ENCODE assay signal across 8 mouse cellular contexts in genomic region chr11:75348199-75348889, GRCm38 (mm10). TPM values are rescaled to one million over a fixed set of nuclear protein-coding genes. Genes with fewer than 3 reads are reported as not detected.
A peak's percentile ranks its signal among the peaks of the same experiment; 100 is the strongest.
DNase-seq lines count a peak whose midpoint lies in the region; ATAC-seq and TF ChIP-seq lines count a peak whose summit lies in the region.

TSS of gene Rpa1 (minus strand) at chr11:75348324.
TSS of gene Smyd4 (plus strand) at chr11:75348433.

- H3K4me3 ChIP-seq in C2C12 (ENCODE audit: insufficient read depth, poor library complexity, severe bottlenecking), result peak within 1 kb of the TSS; percentile 91
- peak within 1 kb of the TSS; percentile 97 for H3K4me3 ChIP-seq in erythroblast, embryonic 14.5 days (replicated peaks)
- H3K4me3 ChIP-seq in heart, embryonic 11.5 days (ENCODE audit: low read depth, low read length), result peak within 1 kb of the TSS; percentile 76
- H3K4me3 ChIP-seq in kidney, embryonic 16.5 days (ENCODE audit: low read length), result peak within 1 kb of the TSS; percentile 97
- peak within 1 kb of the TSS; percentile 86 for H3K4me3 ChIP-seq in liver, adult 2 months (ENCODE audit: insufficient read depth, low read depth, low read length)
- H3K4me3 ChIP-seq in myocyte, result peak within 1 kb of the TSS; percentile 72

- H3ac ChIP-seq in C2C12 (ENCODE audit: control insufficient read depth, insufficient read length, low read depth) (peak within 1 kb of the TSS; percentile 81), myocyte (ENCODE audit: control insufficient read depth, insufficient read length) (peak within 1 kb of the TSS; percentile 57)

- no peaks in the 10 kb centered on the region for H3K27me3 ChIP-seq in C2C12 (ENCODE audit: control insufficient read depth, insufficient read depth, insufficient read length)
- H3K27me3 ChIP-seq in erythroblast, embryonic 14.5 days (ENCODE audit: control insufficient read depth), result no peaks in the 10 kb centered on the region
- no peaks in the 10 kb centered on the region for H3K27me3 ChIP-seq in heart, embryonic 11.5 days (ENCODE audit: control insufficient read depth, insufficient read depth, low read length)
- no peaks in the 10 kb centered on the region for H3K27me3 ChIP-seq in kidney, embryonic 16.5 days (ENCODE audit: insufficient read depth, low read length)
- no peaks in the 10 kb centered on the region for H3K27me3 ChIP-seq in liver, adult 2 months (ENCODE audit: control insufficient read depth, insufficient read depth, low read length)
- H3K27me3 ChIP-seq in myocyte (ENCODE audit: control insufficient read depth, insufficient read depth, insufficient read length), result no peaks in the 10 kb centered on the region
- no peaks in the 10 kb centered on the region for H3K27me3 ChIP-seq in splenic B cell, adult 2 months (ENCODE audit: control insufficient read depth, insufficient read depth, low read length, poor library complexity, severe bottlenecking)

- peaks cover 41% of the 10 kb centered on the region for H3K4me1 ChIP-seq in erythroblast, embryonic 14.5 days (ENCODE audit: control insufficient read depth)
- H3K4me1 ChIP-seq in heart, embryonic 11.5 days (ENCODE audit: control insufficient read depth, insufficient read depth, low read length), result peaks cover 7% of the 10 kb centered on the region
- peaks cover 35% of the 10 kb centered on the region for H3K4me1 ChIP-seq in kidney, embryonic 16.5 days (ENCODE audit: insufficient read depth, low read length)
- peaks cover 5% of the 10 kb centered on the region; the same call in 1 of the 2 replicates for H3K4me1 ChIP-seq in liver, adult 2 months (ENCODE audit: control insufficient read depth, insufficient read depth, low read length)

- H3K79me2 ChIP-seq in C2C12 (ENCODE audit: control insufficient read depth, insufficient read depth) (peaks cover 49% of the 10 kb centered on the region), myocyte (ENCODE audit: control insufficient read depth, insufficient read depth) (peaks cover 47% of the 10 kb centered on the region)
- H3K79me2 ChIP-seq in liver, adult 2 months (ENCODE audit: control insufficient read depth, insufficient read depth, low read length), result peaks cover 4% of the 10 kb centered on the region; the same call in 1 of the 2 replicates

- TF ChIP-seq CTCF in C2C12 (IDR thresholded peaks at IDR 0.05; ENCODE audit: control insufficient read depth, insufficient read depth, insufficient read length), result no peak
- TF ChIP-seq CTCF in brain, embryonic 14.5 days (IDR thresholded peaks at IDR 0.05; ENCODE audit: borderline replicate concordance, extremely low read depth, insufficient read depth, insufficient read length), result no peak
- no peak for TF ChIP-seq CTCF in liver, adult 2 months (IDR thresholded peaks at IDR 0.05; ENCODE audit: low read depth, low read length)

- peak within 1 kb of the TSS; percentile 85 for H3K9ac ChIP-seq in heart, embryonic 11.5 days (ENCODE audit: low read depth, low read length)
- peak within 1 kb of the TSS; percentile 87 for H3K9ac ChIP-seq in kidney, embryonic 16.5 days (replicated peaks; ENCODE audit: low read length)
- peak within 1 kb of the TSS; percentile 83 for H3K9ac ChIP-seq in liver, adult 2 months (ENCODE audit: low read depth, low read length)

- H3K79me3 ChIP-seq in C2C12 (ENCODE audit: low read depth), result peaks cover 44% of the 10 kb centered on the region

- peak within 1 kb of the TSS; percentile 79 for H3K27ac ChIP-seq in heart, embryonic 11.5 days (ENCODE audit: low read depth, low read length)
- H3K27ac ChIP-seq in kidney, embryonic 16.5 days (ENCODE audit: low read length), result peak within 1 kb of the TSS; percentile 80
- H3K27ac ChIP-seq in liver, adult 2 months (replicated peaks; ENCODE audit: insufficient read depth, low read depth, low read length), result peak within 1 kb of the TSS; percentile 57

- peaks cover 6% of the 10 kb centered on the region for H3K36me3 ChIP-seq in C2C12 (ENCODE audit: control insufficient read depth, insufficient read depth)
- H3K36me3 ChIP-seq in erythroblast, embryonic 14.5 days (ENCODE audit: control insufficient read depth), result peaks cover 32% of the 10 kb centered on the region
- H3K36me3 ChIP-seq in heart, embryonic 11.5 days (ENCODE audit: control insufficient read depth, insufficient read depth, low read length), result no peaks in the 10 kb centered on the region; the same call in 1 of the 2 replicates
- no peaks in the 10 kb centered on the region for H3K36me3 ChIP-seq in kidney, embryonic 16.5 days (ENCODE audit: insufficient read depth, low read length)
- no peaks in the 10 kb centered on the region for H3K36me3 ChIP-seq in liver, adult 2 months (ENCODE audit: control insufficient read depth, insufficient read depth, low read length)
- H3K36me3 ChIP-seq in myocyte (ENCODE audit: control insufficient read depth, insufficient read depth), result peaks cover 7% of the 10 kb centered on the region
- peaks cover 4% of the 10 kb centered on the region; the same call in 1 of the 2 replicates for H3K36me3 ChIP-seq in splenic B cell, adult 2 months (ENCODE audit: control insufficient read depth, insufficient read depth, low read length, poor library complexity, severe bottlenecking)

- H3K9me3 ChIP-seq in erythroblast, embryonic 14.5 days (ENCODE audit: control insufficient read depth, low read length), result no peaks in the 10 kb centered on the region
- H3K9me3 ChIP-seq in heart, embryonic 11.5 days (replicated peaks; ENCODE audit: control insufficient read depth, low read length), result no peaks in the 10 kb centered on the region
- no peaks in the 10 kb centered on the region for H3K9me3 ChIP-seq in kidney, embryonic 16.5 days (ENCODE audit: low read length)

- TF ChIP-seq POLR2A in brain, embryonic 14.5 days (IDR thresholded peaks at IDR 0.05; ENCODE audit: borderline replicate concordance, extremely low read depth, insufficient read depth, insufficient read length, poor library complexity, severe bottlenecking), result peak; percentile 31; the same call in 1 of the 2 replicates
- peak; percentile 60; the same call in 1 of the 2 replicates for TF ChIP-seq POLR2A in liver, adult 2 months (IDR thresholded peaks at IDR 0.05; ENCODE audit: extremely low read depth, insufficient read depth, low read length)
- peak; percentile 89 for TF ChIP-seq POLR2A in myocyte (IDR thresholded peaks at IDR 0.05; ENCODE audit: insufficient read length, low read depth)

- peak within 1 kb of the TSS; percentile 89 for H3K4me2 ChIP-seq in heart, embryonic 11.5 days
- peak within 1 kb of the TSS; percentile 82 for H3K4me2 ChIP-seq in kidney, embryonic 16.5 days (replicated peaks; ENCODE audit: low read depth, low read length)
- peak within 1 kb of the TSS; percentile 92 for H3K4me2 ChIP-seq in myocyte (ENCODE audit: low read depth)

- under 1% methylated on average over 56 of the region's 56 CpGs for WGBS in heart, embryonic 11.5 days (ENCODE audit: insufficient replicate concordance)
- WGBS in kidney, embryonic 16.5 days, result under 1% methylated on average over 56 of the region's 56 CpGs
- under 1% methylated on average over 56 of the region's 56 CpGs for WGBS in liver, adult 2 months

- peak; percentile 99 for ATAC-seq in heart, embryonic 11.5 days (replicated peaks; ENCODE audit: insufficient number of reproducible peaks, low FRiP score, low TSS enrichment)
- ATAC-seq in kidney, embryonic 16.5 days (ENCODE audit: low FRiP score, low TSS enrichment), result peak; percentile 100

- DNase-seq in brain, embryonic 14.5 days (ENCODE audit: low read depth), result peak; percentile 98
- peak; percentile 91 for DNase-seq in liver, adult 2 months (ENCODE audit: extremely low read depth, low read depth, low spot score)
- DNase-seq in splenic B cell, adult 2 months (ENCODE audit: low read depth, low spot score), result peak; percentile 94

TF ChIP-seq in C2C12, 6 proteins besides CTCF, POLR2A, EP300 and RAD21:
- TF ChIP-seq MAX (IDR thresholded peaks at IDR 0.05) (peak; percentile 73), MYOG (IDR thresholded peaks at IDR 0.05; ENCODE audit: control insufficient read depth, extremely low read depth, insufficient read length) (no peak), FOSL1 (IDR thresholded peaks at IDR 0.05; ENCODE audit: insufficient read depth, low read length, poor library complexity, severe bottlenecking) (no peak), MYOD1 (IDR thresholded peaks at IDR 0.05; ENCODE audit: control insufficient read depth, insufficient read length, low read depth) (no peak), CEBPB (IDR thresholded peaks at IDR 0.05; ENCODE audit: low read depth) (no peak), USF1 (IDR thresholded peaks at IDR 0.05; ENCODE audit: low read depth) (peak; percentile 90)

TF ChIP-seq in myocyte, 11 proteins besides CTCF, POLR2A, EP300 and RAD21 (continues in another document):
- TF ChIP-seq POLR2AphosphoS2 (IDR thresholded peaks at IDR 0.05; ENCODE audit: insufficient read length, low read depth) (peak; percentile 66), SRF (IDR thresholded peaks at IDR 0.05; ENCODE audit: control insufficient read depth, insufficient read length, low read depth) (peak; percentile 60), MYOD1 (IDR thresholded peaks at IDR 0.05; ENCODE audit: control insufficient read depth in 1 of 3, insufficient read length in 2 of 3, low read depth in 2 of 3) (peak in 1 of 3 experiments; percentile 72), TCF12 (IDR thresholded peaks at IDR 0.05; ENCODE audit: insufficient read depth, poor library complexity, severe bottlenecking) (no peak), CEBPB (IDR thresholded peaks at IDR 0.05; ENCODE audit: insufficient read depth, poor library complexity, severe bottlenecking) (no peak), MYOG (IDR thresholded peaks at IDR 0.05; ENCODE audit: control insufficient read depth in 1 of 3, insufficient read depth in 1 of 3, insufficient read length in 2 of 3, low read depth in 2 of 3) (peak in 2 of 3 experiments; percentile 52 to 73), USF1 (IDR thresholded peaks at IDR 0.05; ENCODE audit: low read depth) (peak; percentile 91)

RNA-seq across cellular contexts. Expression of gene Rpa1, which starts in this region (rescaled TPM):
- 164 TPM for polyA plus RNA-seq in C2C12 (2012; fragmentation: generic; extraction: Trizol)
- 49.2 and 53.3 TPM in 2 replicates for polyA plus RNA-seq in brain, embryonic 14.5 days (2012; rRNA removed)
- 7.1 and 7.4 TPM in 2 replicates for polyA plus RNA-seq in erythroblast, embryonic 14.5 days (2012)
- polyA plus RNA-seq in heart, embryonic 11.5 days (2014; fragmentation: Nextera tagmentation; extraction: Ambion mirVana), result 96.3 and 103 TPM in 2 replicates
- polyA plus RNA-seq in kidney, embryonic 16.5 days (2015; fragmentation: Nextera tagmentation; extraction: Ambion mirVana), result 119 and 129 TPM in 2 replicates
- 19.9 and 21.4 TPM in 2 replicates for total RNA-seq in liver, adult 2 months (2014; rRNA removed)
- 10.3 and 10.5 TPM in 2 replicates for polyA plus RNA-seq in liver, adult 2 months (2012; rRNA removed)
- 63.4 TPM for polyA plus RNA-seq in myocyte (2012; fragmentation: generic; extraction: Trizol)

RNA-seq across cellular contexts. Expression of gene Smyd4, which starts in this region (rescaled TPM):
- polyA plus RNA-seq in C2C12 (2012; fragmentation: generic; extraction: Trizol), result 14.7 TPM
- 9.0 and 9.9 TPM in 2 replicates for polyA plus RNA-seq in brain, embryonic 14.5 days (2012; rRNA removed)
- polyA plus RNA-seq in erythroblast, embryonic 14.5 days (2012), result 0.19 and 0.22 TPM in 2 replicates
- polyA plus RNA-seq in heart, embryonic 11.5 days (2014; fragmentation: Nextera tagmentation; extraction: Ambion mirVana), result 12.3 and 14.7 TPM in 2 replicates
- 14.9 and 15.3 TPM in 2 replicates for polyA plus RNA-seq in kidney, embryonic 16.5 days (2015; fragmentation: Nextera tagmentation; extraction: Ambion mirVana)
- total RNA-seq in liver, adult 2 months (2014; rRNA removed), result 1.8 and 2.5 TPM in 2 replicates
- polyA plus RNA-seq in liver, adult 2 months (2012; rRNA removed), result 0.93 and 1.1 TPM in 2 replicates
- polyA plus RNA-seq in myocyte (2012; fragmentation: generic; extraction: Trizol), result 6.9 TPM

Comparison
In these comparisons a context has a peak if more than half of its experiments do, and no peak if none do; other contexts are left out.
1. Peak in every context shown above with its lines: DNase-seq, ATAC-seq, H3K4me3 ChIP-seq and H3K27ac ChIP-seq.
2. POLR2A ChIP-seq: peak in every context shown above with its lines; median percentile 89 in myocyte; 60 in liver, adult 2 months; 31 in brain, embryonic 14.5 days.